Mouse (Mus musculus) liver, embryonic 12.5 days (tissue): ENCODE measurements around the gene Bspry. TPM values are rescaled to one million over a fixed set of nuclear protein-coding genes. Genes with fewer than 3 reads are reported as not detected.
A peak's percentile ranks its signal among the peaks of the same experiment; 100 is the strongest.

Experiments used
- ATAC-seq: fragments of 200-750 bp; cut with Nextera tagmentation; 2 replicates; pipeline ENCODE4 v1.8.0; 2017; ENCODE audit warnings: moderate number of reproducible peaks, mild to moderate bottlenecking, moderate library complexity
- H3K27ac ChIP-seq: fragments of 300-500 bp; sonication (generic); 2 replicates; pipeline ENCODE4 v1.5.1; 2016; ENCODE audit warnings: mild to moderate bottlenecking
- H3K27me3 ChIP-seq: fragments of 300-500 bp; sonication (generic); replicated peaks from 2 replicates; pipeline ENCODE4 v1.6.1; 2016; ENCODE audit warnings: mild to moderate bottlenecking, moderate library complexity
- H3K36me3 ChIP-seq: fragments of 300-500 bp; sonication (generic); 2 replicates; pipeline ENCODE4 v1.6.1; 2016; ENCODE audit warnings: mild to moderate bottlenecking, moderate library complexity
- H3K4me1 ChIP-seq: fragments of 300-500 bp; sonication (generic); 2 replicates; pipeline ENCODE4 v1.6.1; 2016
- H3K4me2 ChIP-seq: fragments of 300-500 bp; sonication (generic); 2 replicates; pipeline ENCODE4 v1.6.1; 2016; ENCODE audit warnings: mild to moderate bottlenecking, moderate library complexity
- H3K4me3 ChIP-seq: fragments of 300-500 bp; sonication (generic); 2 replicates; pipeline ENCODE4 v1.5.1; 2016; ENCODE audit warnings: mild to moderate bottlenecking, moderate library complexity
- H3K9ac ChIP-seq: fragments of 300-500 bp; sonication (generic); 2 replicates; pipeline ENCODE4 v1.6.1; 2016; ENCODE audit warnings: mild to moderate bottlenecking, moderate library complexity
- H3K9me3 ChIP-seq: fragments of 300-500 bp; sonication (generic); replicated peaks from 2 replicates; pipeline ENCODE4 v1.6.1; 2016; ENCODE audit warnings: mild to moderate bottlenecking, moderate library complexity
- WGBS: fragments of 180-500 bp; shearing (Covaris S2); methylation state at CpG from one replicate; pipeline ENCODE4 v1.1.7; 2016; ENCODE audit not compliant: insufficient replicate concordance; 5-methylcytosine and 5-hydroxymethylcytosine counted together
- polyA plus RNA-seq: library from polyadenylated mRNA; unstranded; fragments of >200 nt; fragmentation: Nextera tagmentation; extraction: Ambion mirVana; gene quantifications from 2 replicates; pipeline ENCODE4 v1.2.1, GENCODE M21; 2016

The Bspry gene
- polyA plus RNA-seq, 1 experiment from 2014 or later, result 0.27 TPM

DNA sequence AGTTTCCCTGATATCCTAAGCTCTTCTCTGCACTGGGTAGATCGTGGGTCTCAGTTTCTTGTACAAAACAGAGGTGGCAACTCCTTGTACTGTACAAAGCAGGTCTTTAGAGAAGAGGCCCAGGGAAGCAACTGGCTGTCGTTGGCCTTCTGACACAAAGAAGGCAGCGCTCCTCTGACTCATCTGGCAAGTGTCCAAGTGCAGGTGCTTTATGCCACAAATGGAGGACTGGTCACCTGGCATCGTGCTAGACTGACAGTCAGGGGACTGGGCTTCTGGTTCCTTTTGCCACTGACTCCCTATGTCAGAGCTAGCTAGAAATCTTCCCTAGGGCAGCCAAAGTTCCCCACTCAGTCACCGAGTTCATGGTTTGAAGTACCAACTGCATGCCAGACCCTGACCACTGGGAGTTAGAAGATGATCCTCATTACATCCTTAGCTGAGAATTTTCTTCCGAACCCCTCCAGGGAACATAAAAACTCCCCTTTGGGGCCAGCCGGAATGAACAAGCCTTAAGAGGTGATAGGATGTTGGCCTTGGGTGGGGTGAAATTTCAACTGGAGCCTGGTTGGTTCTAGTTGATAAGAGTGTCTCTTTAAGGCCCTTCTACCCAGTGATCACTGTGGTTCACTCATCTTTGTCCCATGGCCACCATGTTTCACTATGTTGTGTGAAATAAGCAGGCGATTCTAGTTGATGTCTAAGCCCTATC is 5.8 kb downstream of the Bspry start:
- peak overlapping the region; percentile 39; the same call in 1 of the 2 replicates for H3K9ac ChIP-seq
- no peaks in the 10 kb centered on the region for H3K9me3 ChIP-seq
- peak; percentile 88 for ATAC-seq
- H3K4me1 ChIP-seq, result peaks cover 33% of the 10 kb centered on the region
- WGBS, result 65% methylated on average over 8 of the region's 8 CpGs
- peak overlapping the region; percentile 29 for H3K4me2 ChIP-seq
- H3K27me3 ChIP-seq, result peaks cover 21% of the 10 kb centered on the region
- H3K36me3 ChIP-seq, result no peaks in the 10 kb centered on the region
- no peak overlapping the region for H3K4me3 ChIP-seq
- peak overlapping the region; percentile 61 for H3K27ac ChIP-seq

DNA sequence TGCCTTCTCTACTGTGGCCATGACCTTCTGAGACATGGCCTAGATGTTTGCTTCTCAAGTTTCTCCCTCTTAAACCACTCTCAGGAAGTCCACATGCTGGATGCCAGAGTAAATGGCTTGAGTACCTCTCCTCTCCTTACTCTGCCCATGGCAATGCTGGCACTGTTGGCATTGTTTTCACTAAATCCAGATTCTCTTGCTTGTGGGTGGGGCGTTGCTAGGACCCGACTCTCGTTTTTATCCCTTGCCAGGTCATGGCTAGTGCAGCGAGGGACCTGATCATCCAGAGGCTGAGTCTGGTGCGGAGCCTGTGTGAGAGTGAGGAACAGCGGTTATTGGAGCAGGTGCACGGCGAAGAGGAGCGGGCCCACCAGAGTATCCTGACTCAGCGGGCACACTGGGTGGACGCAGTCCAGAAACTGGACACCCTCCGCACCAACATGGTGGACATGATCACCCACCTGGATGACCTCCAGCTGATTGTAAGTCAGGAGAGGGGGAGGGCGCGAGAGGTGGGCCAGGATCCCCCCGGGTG is 6.4 kb downstream of the Bspry start:
- ATAC-seq, result no peak
- Histone ChIP-seq H3K4me3 (no peak overlapping the region), H3K4me2 (peak overlapping the region; percentile 23; the same call in 1 of the 2 replicates), H3K9me3 (no peaks in the 10 kb centered on the region), H3K36me3 (no peaks in the 10 kb centered on the region), H3K9ac (no peak overlapping the region), H3K27ac (peak overlapping the region; percentile 45), H3K27me3 (peaks cover 15% of the 10 kb centered on the region), H3K4me1 (peaks cover 33% of the 10 kb centered on the region)
- 86% methylated on average over 15 of the region's 15 CpGs for WGBS

DNA sequence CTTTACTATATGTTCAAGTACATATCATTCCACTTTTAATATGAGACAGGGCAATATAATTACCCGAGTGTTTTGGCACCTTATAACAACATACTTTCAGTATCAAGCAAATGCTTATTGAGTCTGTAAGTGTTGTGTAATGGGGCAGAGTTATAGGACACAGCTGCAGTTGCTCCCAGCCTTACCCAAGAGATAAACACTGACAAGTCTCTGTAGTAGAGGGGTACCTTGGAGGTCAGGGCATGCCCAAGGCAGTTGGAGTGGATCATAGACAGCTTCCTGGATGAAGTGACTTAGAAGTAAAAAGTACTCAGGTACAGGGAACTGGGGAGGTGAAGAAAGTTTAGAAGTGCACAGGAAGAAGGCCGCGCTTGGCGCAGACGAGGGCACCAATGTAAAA is 7.3 kb downstream of the Bspry start:
- H3K9me3 ChIP-seq, result no peaks in the 10 kb centered on the region
- ATAC-seq, result no peak
- H3K9ac ChIP-seq, result no peak overlapping the region
- peaks cover 5% of the 10 kb centered on the region for H3K27me3 ChIP-seq
- 82% methylated on average over 5 of the region's 5 CpGs for WGBS
- no peak overlapping the region for H3K27ac ChIP-seq
- no peaks in the 10 kb centered on the region for H3K36me3 ChIP-seq
- peaks cover 33% of the 10 kb centered on the region for H3K4me1 ChIP-seq
- no peak overlapping the region for H3K4me2 ChIP-seq
- H3K4me3 ChIP-seq, result no peak overlapping the region

DNA sequence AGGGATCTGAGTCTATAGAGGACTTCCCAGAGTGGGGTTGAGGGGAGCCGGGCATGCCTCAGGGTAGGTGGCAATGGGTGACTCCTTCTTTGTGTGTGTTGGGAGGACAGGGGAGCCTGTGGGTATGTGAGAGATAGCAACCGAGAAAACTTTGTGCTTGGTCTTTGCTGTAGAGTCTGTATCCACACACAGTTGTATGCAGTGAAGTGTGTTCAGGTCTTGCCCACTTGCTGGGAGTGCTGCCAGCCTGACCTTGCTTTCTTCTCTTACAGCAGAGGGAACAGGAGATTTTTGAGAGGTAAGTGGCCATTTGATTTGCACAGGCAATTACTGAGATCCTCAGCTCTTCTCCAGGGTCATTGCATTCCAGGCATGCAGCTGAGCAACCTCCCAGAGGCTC is 8.1 kb downstream of the Bspry start:
- no peaks in the 10 kb centered on the region for H3K9me3 ChIP-seq
- H3K4me3 ChIP-seq, result no peak overlapping the region
- no peak overlapping the region for H3K9ac ChIP-seq
- no peak overlapping the region for H3K4me2 ChIP-seq
- H3K36me3 ChIP-seq, result no peaks in the 10 kb centered on the region
- 74% methylated on average over 2 of the region's 2 CpGs for WGBS
- H3K27ac ChIP-seq, result no peak overlapping the region
- peaks cover 33% of the 10 kb centered on the region for H3K4me1 ChIP-seq
- ATAC-seq, result no peak
- H3K27me3 ChIP-seq, result 0 out of 2 replicates have a peak, but pooled peaks cover 5% of the 10 kb centered on the region

DNA sequence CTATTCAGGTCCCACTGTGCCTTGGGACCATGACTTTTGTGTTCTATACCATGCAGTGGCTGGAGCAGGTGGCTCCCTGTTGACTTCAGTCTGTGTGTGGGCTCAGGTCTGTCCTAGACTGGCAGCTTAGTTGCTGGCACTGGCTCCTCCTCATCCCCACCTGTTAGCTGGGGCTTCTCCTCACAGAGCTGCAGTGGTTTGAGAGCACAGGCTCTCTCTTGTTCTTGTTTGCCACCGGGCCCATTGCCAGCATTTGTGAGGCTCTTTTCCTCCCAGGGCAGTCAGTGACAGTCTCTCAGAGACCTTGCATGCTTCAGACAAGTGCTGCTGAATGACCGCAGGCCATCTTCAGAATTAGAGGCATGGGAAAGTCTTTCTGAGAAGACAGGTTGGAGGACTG is 12.8 kb downstream of the Bspry start:
- no peak for ATAC-seq
- 0 out of 2 replicates have a peak, but pooled peaks cover 15% of the 10 kb centered on the region for H3K27me3 ChIP-seq
- no peak overlapping the region for H3K4me2 ChIP-seq
- no peaks in the 10 kb centered on the region for H3K36me3 ChIP-seq
- H3K4me1 ChIP-seq, result 0 out of 2 replicates have a peak, but pooled peaks cover 3% of the 10 kb centered on the region
- H3K27ac ChIP-seq, result no peak overlapping the region
- WGBS, result 71% methylated on average over 2 of the region's 2 CpGs
- no peak overlapping the region for H3K4me3 ChIP-seq
- H3K9me3 ChIP-seq, result no peaks in the 10 kb centered on the region
- H3K9ac ChIP-seq, result no peak overlapping the region

DNA sequence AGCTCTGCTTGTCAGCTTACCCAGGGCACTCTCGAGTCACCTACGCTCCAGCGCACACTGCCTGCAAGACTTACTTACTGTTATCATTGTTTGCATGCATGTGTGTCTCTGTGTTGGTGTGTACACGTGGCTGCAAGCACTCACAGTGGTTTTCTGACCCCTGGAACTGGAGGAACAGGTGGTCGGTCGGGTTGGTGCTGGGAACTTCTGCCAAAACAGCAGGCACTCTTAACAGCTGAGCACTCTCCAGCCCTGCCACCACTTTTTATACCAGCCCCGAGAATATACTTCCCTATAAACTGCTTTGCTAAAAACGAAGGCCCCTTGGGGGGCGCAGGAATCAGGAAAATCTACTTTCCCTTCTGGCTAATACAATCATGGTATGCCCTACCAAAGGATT is 14.4 kb downstream of the Bspry start:
- Histone ChIP-seq H3K9ac (no peak overlapping the region), H3K27me3 (0 out of 2 replicates have a peak, but pooled peaks cover 15% of the 10 kb centered on the region), H3K4me2 (no peak overlapping the region), H3K36me3 (peaks cover 8% of the 10 kb centered on the region), H3K27ac (no peak overlapping the region), H3K4me1 (no peaks in the 10 kb centered on the region), H3K4me3 (no peak overlapping the region), H3K9me3 (no peaks in the 10 kb centered on the region)
- ATAC-seq, result no peak
- 44% methylated on average over 9 of the region's 9 CpGs for WGBS

DNA sequence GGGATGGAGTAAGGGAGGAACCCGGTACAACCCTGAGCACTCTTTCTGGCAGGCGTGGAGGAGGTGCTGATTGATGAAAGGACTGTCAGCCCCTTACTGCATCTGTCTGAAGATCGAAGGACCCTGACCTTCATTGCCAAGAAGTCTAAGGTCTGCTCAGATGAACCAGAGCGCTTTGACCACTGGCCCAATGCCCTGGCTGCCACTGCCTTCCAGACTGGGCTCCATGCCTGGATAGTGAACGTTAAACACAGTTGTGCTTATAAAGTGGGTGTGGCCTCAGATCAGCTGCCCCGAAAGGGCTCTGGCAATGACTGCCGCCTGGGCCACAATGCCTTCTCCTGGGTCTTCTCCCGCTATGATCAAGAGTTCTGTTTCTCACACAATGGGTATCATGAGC is 16.1 kb downstream of the Bspry start:
- Histone ChIP-seq H3K36me3 (peaks cover 14% of the 10 kb centered on the region), H3K4me2 (no peak overlapping the region), H3K27ac (no peak overlapping the region), H3K27me3 (0 out of 2 replicates have a peak, but pooled peaks cover 15% of the 10 kb centered on the region), H3K4me3 (no peak overlapping the region), H3K4me1 (0 out of 2 replicates have a peak, but pooled peaks cover 2% of the 10 kb centered on the region), H3K9me3 (no peaks in the 10 kb centered on the region), H3K9ac (no peak overlapping the region)
- ATAC-seq, result no peak
- 65% methylated on average over 8 of the region's 8 CpGs for WGBS

DNA sequence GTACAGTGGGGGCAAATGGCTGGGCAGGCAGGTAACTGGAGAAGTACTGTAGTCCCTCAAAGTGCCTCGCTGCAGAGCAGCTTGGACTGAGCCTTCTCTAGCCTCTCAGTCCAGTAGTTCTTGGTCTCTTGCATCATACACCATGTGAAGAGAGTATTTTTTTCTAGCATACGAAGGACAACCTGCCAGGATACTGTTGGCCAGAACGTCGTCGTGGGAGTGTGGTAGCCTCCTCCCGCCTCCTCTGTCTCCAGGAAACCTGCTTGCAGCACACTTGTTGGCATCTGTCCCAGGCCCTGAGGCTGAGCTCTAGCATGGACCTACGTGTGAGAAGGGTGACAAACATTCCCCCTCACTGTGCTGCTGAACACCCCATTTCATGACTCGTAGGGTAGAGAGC is 17.0 kb downstream of the Bspry start:
- 59% methylated on average over 8 of the region's 8 CpGs for WGBS
- Histone ChIP-seq H3K36me3 (peaks cover 14% of the 10 kb centered on the region), H3K27ac (no peak overlapping the region), H3K4me2 (no peak overlapping the region), H3K9ac (no peak overlapping the region), H3K9me3 (no peaks in the 10 kb centered on the region), H3K4me3 (no peak overlapping the region), H3K4me1 (peaks cover 10% of the 10 kb centered on the region), H3K27me3 (0 out of 2 replicates have a peak, but pooled peaks cover 15% of the 10 kb centered on the region)
- no peak for ATAC-seq

DNA sequence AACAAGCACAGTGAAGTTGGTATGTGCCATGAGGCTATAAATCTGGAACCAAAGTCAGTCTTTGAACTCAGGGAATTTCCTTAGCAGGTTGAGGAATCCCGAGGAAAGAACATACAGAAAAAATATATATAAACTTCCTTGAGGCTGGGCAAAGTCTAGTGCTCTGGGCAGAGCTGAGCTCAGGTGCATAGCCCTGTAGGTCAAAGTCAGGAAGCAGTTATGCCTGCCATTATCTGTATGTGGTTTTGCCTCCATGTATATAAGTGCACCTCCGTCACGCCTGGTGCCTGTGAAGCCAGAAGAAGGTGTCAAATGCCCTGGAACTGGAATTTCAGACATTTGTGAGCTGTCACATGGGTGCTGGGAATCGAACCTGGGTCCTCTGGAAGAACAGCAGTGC is 20.9 kb downstream of the Bspry start:
- Histone ChIP-seq H3K27ac (no peak overlapping the region), H3K36me3 (peaks cover 14% of the 10 kb centered on the region), H3K4me1 (peaks cover 34% of the 10 kb centered on the region), H3K4me3 (no peak overlapping the region), H3K27me3 (0 out of 2 replicates have a peak, but pooled peaks cover 8% of the 10 kb centered on the region), H3K9ac (no peak overlapping the region), H3K4me2 (no peak overlapping the region), H3K9me3 (no peaks in the 10 kb centered on the region)
- ATAC-seq, result no peak
- WGBS, result 67% methylated on average over 4 of the region's 4 CpGs

DNA sequence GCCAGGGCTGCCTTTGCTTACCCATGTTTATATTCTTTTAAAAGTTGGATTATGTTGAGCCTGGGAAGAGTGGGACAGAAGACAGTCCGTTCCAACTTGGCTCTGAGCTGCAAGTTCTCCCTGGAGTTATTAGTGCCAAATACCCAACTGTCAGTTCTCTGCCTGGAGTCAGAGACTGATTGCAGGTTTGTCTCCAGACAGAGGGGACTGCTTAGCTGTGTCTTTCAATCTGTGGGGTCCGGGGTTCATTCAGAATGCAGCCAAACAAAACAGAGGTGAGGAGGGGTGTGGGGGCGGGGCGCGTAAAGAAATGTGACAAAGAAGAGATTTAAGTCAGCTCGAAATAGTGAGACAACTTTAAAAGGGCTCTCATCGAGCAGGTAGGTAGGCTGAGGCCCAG is 21.7 kb downstream of the Bspry start:
- peak overlapping the region; percentile 75 for H3K9ac ChIP-seq
- H3K4me2 ChIP-seq, result peak overlapping the region; percentile 84
- H3K27ac ChIP-seq, result peak overlapping the region; percentile 38
- no peaks in the 10 kb centered on the region for H3K9me3 ChIP-seq
- peak; percentile 0; the same call in 1 of the 2 replicates for ATAC-seq
- H3K27me3 ChIP-seq, result 0 out of 2 replicates have a peak, but pooled peaks cover 2% of the 10 kb centered on the region
- H3K36me3 ChIP-seq, result peaks cover 14% of the 10 kb centered on the region
- H3K4me3 ChIP-seq, result peak overlapping the region; percentile 70
- 3% methylated on average over 7 of the region's 7 CpGs for WGBS
- H3K4me1 ChIP-seq, result peaks cover 37% of the 10 kb centered on the region

DNA sequence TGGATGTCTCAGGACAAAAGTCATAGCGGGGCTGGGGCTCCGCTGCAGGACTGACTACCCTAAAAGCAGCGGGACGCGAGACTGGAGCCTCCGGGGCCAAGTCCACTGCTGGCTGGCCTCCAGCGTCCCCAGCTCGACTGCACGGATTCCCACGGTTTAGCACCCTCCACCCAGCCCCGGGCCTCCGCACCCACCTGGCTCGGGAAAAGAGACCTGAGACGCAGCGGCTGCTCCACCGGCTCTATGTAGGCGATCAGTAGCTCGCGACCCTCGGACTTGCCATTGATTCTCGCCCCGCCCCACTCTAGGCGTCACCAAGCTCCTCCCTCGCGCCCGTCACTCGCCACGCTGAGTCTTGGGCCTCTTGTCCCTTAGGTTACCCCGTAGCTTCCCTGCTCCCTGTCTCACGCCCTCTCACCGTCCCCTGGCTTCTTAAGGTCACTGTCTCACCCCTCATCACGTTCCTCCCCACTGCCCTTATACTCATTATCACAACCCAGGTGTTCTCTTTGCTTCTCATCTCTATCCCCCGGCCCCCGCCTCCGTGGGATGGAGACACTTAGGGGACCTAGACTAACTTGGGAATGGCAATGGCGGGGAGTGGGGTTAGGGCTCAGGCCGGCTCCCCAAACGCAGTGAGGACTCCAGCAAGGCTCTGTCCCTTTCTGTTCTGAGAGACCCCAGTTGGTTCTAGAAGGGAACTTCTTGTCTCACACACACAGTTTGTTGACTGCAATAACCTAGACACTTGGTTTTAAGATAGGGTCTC is 22.3 kb downstream of the Bspry start:
- Histone ChIP-seq H3K4me1 (peaks cover 37% of the 10 kb centered on the region), H3K9ac (peak overlapping the region; percentile 75), H3K36me3 (peaks cover 16% of the 10 kb centered on the region), H3K9me3 (no peaks in the 10 kb centered on the region), H3K27me3 (no peaks in the 10 kb centered on the region), H3K4me3 (peak overlapping the region; percentile 70), H3K27ac (peak overlapping the region; percentile 64), H3K4me2 (peak overlapping the region; percentile 84)
- peak; percentile 88 for ATAC-seq
- WGBS, result 2% methylated on average over 38 of the region's 38 CpGs

DNA sequence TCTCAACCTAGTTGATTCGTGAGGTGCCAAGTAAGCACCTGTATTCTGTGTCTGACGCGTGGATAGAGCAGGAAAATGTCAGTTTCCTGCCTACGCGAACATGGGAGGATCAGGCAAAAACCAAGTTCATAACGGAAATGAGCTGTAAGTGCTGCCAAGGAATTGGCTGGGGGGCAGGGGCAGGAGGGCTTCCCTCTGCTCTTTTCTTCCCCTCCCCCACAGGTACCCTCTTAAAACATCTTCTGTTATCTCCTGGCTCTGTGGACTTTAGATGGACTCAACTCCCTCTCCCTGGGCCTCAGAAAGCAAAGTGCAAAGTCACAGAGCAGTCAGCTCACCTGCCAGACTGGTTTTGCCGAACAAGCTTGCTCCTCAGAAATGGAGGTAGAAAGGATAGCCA is 23.1 kb downstream of the Bspry start:
- peak overlapping the region; percentile 61 for H3K27ac ChIP-seq
- 59% methylated on average over 7 of the region's 7 CpGs for WGBS

More for the DNA sequence above, 23.1 kb downstream of the Bspry start:
- H3K4me3 ChIP-seq, result 0 out of 2 replicates have a peak overlapping the region, but pooled peaks have one; percentile 70
- no peak overlapping the region for H3K9ac ChIP-seq
- H3K4me1 ChIP-seq, result peaks cover 37% of the 10 kb centered on the region
- no peaks in the 10 kb centered on the region for H3K9me3 ChIP-seq
- no peaks in the 10 kb centered on the region for H3K27me3 ChIP-seq
- ATAC-seq, result no peak
- peaks cover 24% of the 10 kb centered on the region for H3K36me3 ChIP-seq
- H3K4me2 ChIP-seq, result peak overlapping the region; percentile 84
